Mouse (Mus musculus): ENCODE results near the gene Suds3.

DNA sequence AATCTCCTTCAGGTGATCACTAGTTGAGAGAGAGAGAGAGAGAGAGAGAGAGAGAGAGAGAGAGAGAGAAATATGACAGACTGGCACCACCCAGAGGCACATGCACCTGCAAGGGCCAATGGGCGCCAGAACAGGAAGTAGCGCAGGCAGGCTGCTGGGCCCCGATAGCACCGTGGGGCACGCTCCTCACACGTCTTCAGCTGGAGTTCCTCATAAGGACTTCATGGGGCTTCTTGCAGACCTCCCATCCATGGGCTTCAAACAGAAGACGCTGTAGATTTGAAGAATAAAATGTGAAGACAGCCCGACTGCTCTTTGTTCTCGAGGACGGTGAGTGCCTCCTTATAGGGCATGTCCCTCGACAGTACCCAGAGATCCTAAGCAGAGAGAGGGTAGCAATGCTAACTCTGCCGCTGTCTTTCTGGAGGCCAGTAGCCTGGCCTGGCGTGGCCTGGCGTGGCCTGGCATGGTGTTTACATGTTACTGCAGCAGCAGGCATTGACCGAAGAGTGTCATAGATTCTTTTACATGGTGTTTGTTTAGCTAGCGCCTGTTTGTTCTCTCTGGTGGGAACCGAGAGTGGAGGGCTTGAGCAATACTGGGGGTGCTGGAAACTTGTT, 17.6 kb upstream of the Suds3 start:
- TF ChIP-seq GATA1 (IDR thresholded peaks at IDR 0.05; ENCODE audit: borderline replicate concordance, low read length) (no peak), CTCF (IDR thresholded peaks at IDR 0.05; ENCODE audit: low read depth, low read length) (no peak), POLR2AphosphoS5 (IDR thresholded peaks at IDR 0.05; ENCODE audit: insufficient replicate concordance, low read depth, low read length) (no peak), TAL1 (conservative IDR thresholded peaks at IDR 0.05; ENCODE audit: low read depth, low read length) (peak; percentile 52; the same call in 1 of the 2 replicates)
